Mouse (Mus musculus): ENCODE data around the gene Slc6a16.

GRCm38 (mm10) chr7:45316536-45316935, 75.7 kb downstream of the Slc6a16 start:
- no peak for TF ChIP-seq CTCF (IDR thresholded peaks at IDR 0.05; ENCODE audit: low read depth, low read length)
- TF ChIP-seq GATA1 (IDR thresholded peaks at IDR 0.05; ENCODE audit: borderline replicate concordance, low read length), result no peak
- no peak for TF ChIP-seq TAL1 (conservative IDR thresholded peaks at IDR 0.05; ENCODE audit: low read depth, low read length)

Measured in G1E (cell line).